Mouse (Mus musculus) liver, embryonic 14.5 days (tissue): Measurements from ENCODE around the gene Gm4559.
"Not testable (repeated sequence)": the region's sequence is repeated elsewhere in the genome, so short reads cannot be mapped to it uniquely, and the experiment has no call there.

ENCODE experiments used
- CTCF ChIP-seq: IDR thresholded peaks from 2 replicates; pipeline ENCODE4 v1.5.1; 2016; ENCODE audit warnings: antibody characterized with exemption, low read depth, control low read depth
- EP300 ChIP-seq: IDR thresholded peaks from 2 replicates; pipeline ENCODE4 v1.6.1; 2016; ENCODE audit warnings: antibody characterized with exemption, low read depth

DNA sequence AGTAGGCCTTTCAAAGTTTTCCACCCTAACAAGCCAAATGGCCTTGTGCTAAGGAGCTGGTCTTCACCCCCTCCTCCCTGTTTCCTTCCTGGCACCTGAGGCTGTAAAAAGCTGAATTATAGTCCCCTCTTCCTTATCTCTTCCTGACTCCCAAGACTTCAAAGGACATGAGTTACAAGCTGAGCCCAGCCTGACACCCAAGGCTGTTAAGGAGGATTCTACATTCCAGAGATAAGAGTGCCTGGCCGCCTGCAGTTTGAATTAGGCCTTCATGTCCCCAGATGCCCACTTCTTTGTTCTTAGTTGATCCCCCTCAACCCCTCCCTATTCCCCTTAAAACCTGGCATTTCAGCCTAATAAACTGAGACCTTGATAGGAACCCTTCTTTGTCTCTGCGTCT lies 8.7 kb upstream of the Gm4559 start:
- not testable (repeated sequence) for TF ChIP-seq CTCF, EP300
